Mouse (Mus musculus) right cerebral cortex, postnatal 14 days (tissue): ENCODE measurements at regions not wholly inside any gene's neighbourhood (a gene's known extent, or its start where the extent isn't known, plus 50 kb on each side); places are given as distances from the start of the nearest gene placed in this dataset.

Source experiments
- DNase-seq: peaks from one replicate; pipeline ENCODE4 v3.0.0; 2022

DNA sequence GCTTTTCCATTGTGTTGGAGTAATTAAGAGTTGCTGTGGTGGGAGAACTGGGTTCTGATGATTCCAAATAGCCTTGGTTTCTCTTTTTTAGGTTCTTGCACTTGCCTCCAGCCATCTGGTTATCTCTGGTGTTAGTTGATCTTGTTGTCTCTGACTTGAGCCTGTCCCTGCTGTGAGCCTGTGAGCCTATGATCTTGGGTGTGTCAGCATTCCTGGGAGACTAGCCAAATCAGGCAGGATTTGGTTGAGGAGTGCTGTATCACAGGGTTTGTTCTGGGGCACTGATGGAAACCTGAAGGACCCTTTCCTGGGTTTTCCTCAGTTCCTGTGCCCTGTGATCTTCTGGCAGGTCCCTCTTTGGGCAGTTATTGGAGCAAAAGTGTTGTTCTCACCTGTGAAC lies 406.8 kb upstream of the Ppp6c start:
- no peak for DNase-seq

GRCm38 (mm10) chr2:39614221-39614620 lies 388.0 kb upstream of the Ppp6c start:
- DNase-seq = peak; percentile 4

- DNase-seq = peak; percentile 4
Observed at GRCm38 (mm10) chr2:39612809-39613208, 386.6 kb upstream of the Ppp6c start.

GRCm38 (mm10) chr2:39612236-39612635 lies 386.0 kb upstream of the Ppp6c start:
- no peak for DNase-seq

DNA sequence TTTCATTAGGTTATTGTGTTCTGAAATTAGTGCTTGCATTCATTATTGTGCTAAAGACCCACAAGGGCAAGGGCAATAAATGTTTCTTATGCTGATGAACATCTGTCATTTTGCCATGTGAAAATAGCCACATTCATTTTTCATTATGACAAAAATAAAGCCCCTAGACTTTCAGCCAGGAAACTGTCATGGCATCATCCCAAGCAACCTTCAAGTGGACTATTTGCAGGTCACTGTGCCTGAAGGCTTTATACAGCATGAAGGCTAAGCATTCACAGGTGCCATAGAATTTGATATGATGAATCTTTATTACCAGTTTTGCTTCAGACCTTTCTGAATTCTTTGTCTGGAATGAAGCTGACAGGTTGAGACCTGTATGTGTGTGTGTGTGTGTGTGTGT lies 376.0 kb upstream of the Ppp6c start:
- DNase-seq = no peak

GRCm38 (mm10) chr2:39558193-39558592 lies 331.9 kb upstream of the Ppp6c start:
- no peak for DNase-seq

- no peak for DNase-seq
Observed at GRCm38 (mm10) chr2:39507984-39508383, 281.7 kb upstream of the Ppp6c start.

- no peak for DNase-seq
Observed at GRCm38 (mm10) chr2:39483208-39483912, 257.1 kb upstream of the Ppp6c start.

- DNase-seq = no peak
Observed at GRCm38 (mm10) chr2:39482608-39483007, 256.4 kb upstream of the Ppp6c start.

DNA sequence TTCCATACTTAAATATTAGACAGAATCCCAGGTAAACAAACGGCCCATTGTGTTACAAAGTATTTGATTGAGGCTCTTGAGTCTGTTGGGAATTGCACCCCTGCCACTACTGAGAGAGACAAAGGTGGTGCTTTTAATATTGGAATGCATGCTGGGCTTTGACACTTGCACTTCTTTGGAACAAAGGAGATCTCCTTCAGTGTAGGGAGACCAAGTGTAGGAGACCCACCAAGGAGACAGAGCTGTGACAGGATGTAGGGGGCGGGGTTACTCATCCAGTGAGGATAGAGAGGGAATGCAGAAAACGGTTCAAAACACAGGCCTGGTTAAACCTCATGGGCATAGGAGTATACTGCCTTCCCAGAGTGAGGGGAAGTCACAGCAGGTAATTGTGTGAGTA lies 254.0 kb upstream of the Ppp6c start:
- DNase-seq = no peak

GRCm38 (mm10) chr2:39472925-39473324 lies 246.7 kb upstream of the Ppp6c start:
- DNase-seq = peak; percentile 5
